Mouse (Mus musculus): ENCODE results near the gene Trpm3. TPM values are rescaled to one million over a fixed set of nuclear protein-coding genes. Genes with fewer than 3 reads are reported as not detected.

Gene Trpm3
- total RNA-seq, 2 experiments from 2014 or later, result 1.3 to 1.7 TPM

Small RNA genes lying within 50 kb of the gene (microRNA-seq; reads per million reads assigned to microRNA genes)
- 106 to 116 reads per million in 2 experiments for gene Mir204 (ENCODE audit: borderline number of aligned reads in 2 of 2)
